Mouse (Mus musculus): ENCODE results near the gene Mrpl37.

Mrpl37 gene

DNA sequence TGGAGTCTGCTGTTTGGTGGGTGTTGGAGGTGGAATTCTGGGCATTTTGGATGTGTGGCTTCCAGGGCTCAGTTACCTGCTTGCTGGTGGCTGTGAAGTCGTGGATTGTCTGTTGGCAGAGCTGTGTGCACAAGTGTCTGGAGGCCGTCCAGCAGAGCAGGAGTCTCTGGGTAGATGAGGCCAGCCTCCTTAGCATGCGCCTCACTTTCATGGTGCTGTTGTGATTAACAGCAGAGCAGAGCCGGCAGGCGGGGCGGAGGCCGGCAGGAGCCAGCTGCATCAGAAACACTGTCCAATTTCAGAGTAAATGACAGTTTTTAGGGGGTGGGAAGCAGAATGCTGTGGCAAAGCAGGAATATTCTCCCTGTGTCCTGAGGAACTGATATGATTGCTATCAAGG is 47.6 kb downstream of the Mrpl37 start:
- no peak for DNase-seq (ENCODE audit: low read depth, low spot score)

DNA sequence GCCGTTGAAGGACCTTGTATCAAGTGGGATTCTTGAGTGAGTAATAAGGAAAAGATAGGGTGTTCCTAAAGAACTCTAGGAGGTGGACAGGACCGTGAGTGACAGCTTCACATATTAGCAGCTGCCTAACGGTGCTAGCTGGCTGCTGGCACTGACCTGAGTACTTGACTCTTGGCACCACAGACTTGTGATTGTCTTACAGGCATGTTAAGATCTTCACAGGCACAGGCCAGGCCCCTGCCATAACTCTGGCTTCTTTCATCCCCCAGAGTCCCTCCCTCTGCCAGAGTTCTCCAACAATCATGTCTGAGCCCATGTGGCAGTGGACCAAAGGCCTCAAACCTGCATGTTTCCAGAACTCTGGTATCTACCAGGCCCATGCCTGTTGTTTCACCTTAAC is 48.1 kb downstream of the Mrpl37 start:
- DNase-seq (ENCODE audit: low read depth, low spot score), result no peak

DNA sequence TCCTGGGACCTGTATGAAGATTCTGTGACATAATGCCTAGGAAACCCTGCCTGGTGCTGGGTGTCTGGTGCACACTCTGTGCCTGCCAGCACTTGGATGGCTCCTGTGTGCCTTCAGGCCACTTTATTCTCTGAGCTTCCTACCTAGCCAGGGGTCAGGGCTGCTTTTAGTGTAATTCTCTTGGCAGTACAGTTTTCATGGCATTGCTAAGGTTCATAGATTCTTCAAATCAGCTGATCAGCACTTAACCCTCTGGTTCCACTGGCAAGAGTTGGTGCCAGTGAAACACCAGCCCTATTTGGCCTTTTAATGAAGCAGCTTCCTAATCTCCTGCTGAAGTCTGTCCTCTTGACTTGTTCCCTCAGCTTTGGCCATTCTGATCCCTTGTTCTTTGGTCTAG is 49.4 kb downstream of the Mrpl37 start:
- DNase-seq (ENCODE audit: low read depth, low spot score), result no peak

DNA sequence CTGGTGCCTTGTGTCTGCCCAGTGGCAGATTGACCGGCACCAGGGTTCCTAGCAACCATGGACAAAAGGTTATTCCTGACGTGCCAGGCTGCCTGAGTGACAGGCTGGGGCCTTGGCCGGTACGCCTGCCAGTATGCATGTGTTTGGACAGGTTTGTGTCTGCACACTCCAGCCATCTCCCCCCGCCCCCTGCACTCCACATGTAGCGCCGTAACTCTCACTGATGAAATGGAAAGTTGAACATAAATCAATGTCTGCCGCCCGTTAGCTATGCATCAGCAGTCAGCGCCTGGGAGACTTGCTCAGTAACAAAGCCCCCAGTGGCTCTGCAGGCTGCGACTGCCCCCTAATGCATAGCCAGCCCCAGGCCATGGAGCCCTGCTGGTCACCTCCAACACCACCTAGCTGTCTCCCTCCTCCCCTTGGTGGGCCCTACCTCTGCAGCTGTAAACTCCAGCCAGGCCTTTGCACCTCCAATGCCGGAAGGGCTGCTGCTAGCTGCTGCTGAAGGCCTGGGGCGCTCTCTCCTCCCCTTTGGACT is 50.6 kb downstream of the Mrpl37 start:
- no peak for DNase-seq (ENCODE audit: low read depth, low spot score)

GRCm38 (mm10) chr4:107013817-107014260 is 52.8 kb downstream of the Mrpl37 start:
- no peak for DNase-seq (ENCODE audit: low read depth, low spot score)

DNA sequence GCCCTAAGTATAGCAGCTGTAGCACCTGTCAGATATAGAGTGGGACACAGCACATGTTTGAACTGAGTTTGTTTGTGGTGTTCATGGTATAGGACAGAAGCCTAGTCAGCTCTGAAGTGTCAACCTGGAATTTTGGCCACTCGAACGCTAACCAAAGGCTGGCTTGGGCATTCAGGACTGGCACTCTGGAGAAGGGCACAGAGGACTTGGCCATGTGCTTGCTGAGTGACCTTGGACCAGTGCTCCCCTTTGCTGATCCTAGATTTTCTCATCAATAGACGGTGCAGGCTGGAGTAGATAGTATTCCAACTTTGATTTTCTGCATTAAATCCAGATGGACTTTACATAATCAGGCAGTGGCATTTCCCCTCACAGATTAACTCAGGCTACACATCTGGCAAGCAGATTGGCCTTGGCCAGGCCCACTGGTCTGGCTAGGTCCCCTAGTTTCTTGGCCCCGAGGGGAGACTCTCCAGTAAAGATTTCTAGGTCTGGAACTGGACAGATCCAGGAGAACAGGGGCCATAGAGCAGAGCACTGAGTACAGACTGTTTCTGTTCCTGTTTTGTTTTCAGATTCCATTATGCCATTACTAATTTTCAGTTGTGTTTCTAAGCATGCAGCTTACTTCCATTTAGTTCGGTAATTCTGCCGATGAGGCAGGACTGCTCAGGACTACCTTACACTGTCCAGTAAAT is 53.4 kb downstream of the Mrpl37 start:
- no peak for DNase-seq (ENCODE audit: low read depth, low spot score)

DNA sequence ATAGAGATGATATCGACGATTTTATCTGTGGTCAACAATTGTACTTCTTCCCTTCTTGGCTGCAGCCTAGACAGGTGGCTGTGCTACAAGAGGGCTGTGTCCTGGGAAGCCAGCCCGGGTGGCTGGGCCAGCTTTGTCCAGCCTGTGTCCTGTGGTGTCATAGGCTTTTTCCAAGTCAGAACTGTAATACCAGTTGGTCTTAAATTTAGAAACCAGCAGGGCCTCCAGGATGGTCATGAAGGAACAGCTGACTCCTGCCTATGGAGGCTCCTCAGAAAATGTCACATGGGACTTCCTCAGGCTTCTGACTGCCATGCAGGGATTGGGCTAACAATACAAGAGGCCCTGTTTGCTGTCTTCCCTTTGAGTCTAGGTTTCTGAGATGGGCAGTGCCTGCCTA is 54.1 kb downstream of the Mrpl37 start:
- DNase-seq (ENCODE audit: low read depth, low spot score), result no peak

GRCm38 (mm10) chr4:107012005-107012478 is 54.6 kb downstream of the Mrpl37 start:
- DNase-seq (ENCODE audit: low read depth, low spot score), result no peak

DNA sequence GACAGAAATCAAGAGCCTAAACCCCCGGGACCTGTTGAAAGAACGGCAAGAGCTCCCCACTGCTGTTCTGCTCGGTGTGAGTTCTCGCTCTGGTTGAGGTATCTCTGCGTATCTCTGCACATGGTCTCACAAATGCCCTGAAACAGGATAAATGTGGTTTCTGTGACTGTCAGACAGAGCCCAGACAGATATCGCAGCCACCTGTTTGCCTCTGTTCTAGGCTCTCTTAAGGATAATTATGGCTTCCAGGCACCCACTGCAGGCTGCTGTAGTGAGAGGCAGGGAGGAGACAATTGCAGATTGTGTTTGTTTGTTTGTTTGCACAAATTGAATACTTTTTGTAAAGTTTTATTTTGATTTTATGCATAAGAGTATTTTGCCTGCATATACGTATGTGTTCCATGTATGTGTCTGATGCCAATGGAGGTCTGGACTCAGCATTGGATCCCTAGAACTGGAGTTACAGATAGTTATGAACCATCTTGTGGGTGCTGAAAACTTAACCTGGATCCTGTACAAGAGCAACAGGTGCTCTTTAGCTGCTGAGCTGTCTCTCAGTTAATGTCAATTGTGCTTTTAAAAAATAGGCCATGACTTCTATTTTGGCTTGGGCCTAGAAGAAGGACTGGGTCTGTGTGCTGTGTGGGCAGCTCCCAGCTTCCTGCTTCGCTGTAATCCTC is 55.2 kb downstream of the Mrpl37 start:
- no peak for DNase-seq (ENCODE audit: low read depth, low spot score)

DNA sequence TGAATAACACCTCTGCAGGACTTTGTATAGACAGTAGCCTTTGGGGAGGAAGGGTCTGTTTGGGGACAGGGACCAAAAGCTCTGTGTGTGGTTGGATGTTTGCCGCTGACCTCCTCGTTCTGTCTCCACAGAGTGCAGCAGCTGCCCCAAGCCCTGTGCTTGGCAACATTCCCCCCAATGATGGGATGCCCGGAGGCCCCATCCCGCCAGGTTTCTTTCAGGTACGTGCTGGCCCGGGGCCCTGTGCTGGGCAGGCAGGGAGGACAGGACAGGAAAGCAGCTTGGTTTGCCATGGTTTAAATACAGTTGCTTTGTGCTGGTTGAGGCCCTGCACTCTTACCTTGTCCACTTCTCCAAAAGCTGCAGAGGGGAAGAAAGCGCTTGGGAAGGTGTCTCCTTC is 57.1 kb downstream of the Mrpl37 start:
- DNase-seq (ENCODE audit: low read depth, low spot score), result no peak

DNA sequence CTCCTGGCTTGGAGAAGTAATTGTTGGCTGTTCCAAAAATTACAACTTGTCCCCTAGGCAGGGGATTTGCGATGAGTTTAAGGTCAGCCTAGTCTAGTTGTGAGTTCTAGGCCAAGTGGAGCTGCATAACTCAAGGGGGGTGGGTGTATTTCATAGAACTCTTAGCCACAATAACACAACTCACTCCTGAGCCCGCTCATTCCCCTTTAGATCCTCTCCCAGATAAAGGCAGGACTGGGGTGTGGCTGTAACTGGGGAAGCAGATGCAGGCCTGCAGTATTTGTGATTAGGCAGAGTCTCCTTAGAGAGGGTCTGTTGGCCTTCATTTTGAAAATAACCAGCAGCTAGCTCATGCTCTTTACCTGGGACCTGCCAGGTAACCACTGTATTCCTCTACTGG is 58.5 kb downstream of the Mrpl37 start:
- DNase-seq (ENCODE audit: low read depth, low spot score), result no peak

DNA sequence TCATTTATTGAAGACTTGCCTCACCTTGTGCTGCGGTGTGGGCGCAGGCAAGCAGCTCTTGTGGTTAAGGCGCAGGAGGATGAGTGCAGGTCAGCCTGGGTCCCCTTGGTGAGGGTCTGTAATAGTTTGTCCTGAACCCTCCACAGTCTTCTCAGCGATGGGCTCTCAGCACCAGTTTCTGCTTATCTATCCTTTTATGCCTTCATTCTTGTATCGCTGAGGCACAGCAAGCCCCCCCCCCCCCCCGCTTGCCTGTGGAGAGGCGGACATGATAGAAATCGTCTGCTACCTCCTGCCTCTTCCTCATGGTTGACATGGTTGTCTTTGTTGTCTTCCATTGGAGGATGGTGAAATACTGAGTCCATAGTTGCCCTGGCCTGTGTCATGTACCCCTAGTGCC is 59.3 kb downstream of the Mrpl37 start:
- no peak for DNase-seq (ENCODE audit: low read depth, low spot score)

DNA sequence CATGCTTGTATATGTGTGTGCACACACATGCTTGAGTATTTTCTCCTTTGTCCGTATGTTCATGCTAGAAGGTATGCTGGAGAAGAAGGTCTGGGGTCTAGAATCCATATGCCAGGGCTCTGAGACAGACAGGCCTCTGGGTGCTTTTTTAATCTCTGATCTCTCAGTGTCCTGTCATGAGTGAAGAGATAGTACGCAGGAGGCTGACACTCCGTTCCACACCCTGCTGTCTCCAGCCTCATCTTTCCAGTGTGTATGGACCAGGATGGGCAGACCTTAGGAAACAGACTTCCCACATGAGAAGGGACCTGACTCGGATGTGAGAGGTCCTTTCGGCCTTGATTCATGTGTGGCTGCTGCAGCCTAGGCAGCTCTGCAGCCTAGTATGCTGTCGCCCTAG is 59.9 kb downstream of the Mrpl37 start:
- DNase-seq (ENCODE audit: low read depth, low spot score), result no peak

GRCm38 (mm10) chr4:107006229-107006628 is 60.4 kb downstream of the Mrpl37 start:
- no peak for DNase-seq (ENCODE audit: low read depth, low spot score)
